Mouse (Mus musculus): ENCODE measurements around the gene Ccdc51.

Gene Ccdc51

DNA sequence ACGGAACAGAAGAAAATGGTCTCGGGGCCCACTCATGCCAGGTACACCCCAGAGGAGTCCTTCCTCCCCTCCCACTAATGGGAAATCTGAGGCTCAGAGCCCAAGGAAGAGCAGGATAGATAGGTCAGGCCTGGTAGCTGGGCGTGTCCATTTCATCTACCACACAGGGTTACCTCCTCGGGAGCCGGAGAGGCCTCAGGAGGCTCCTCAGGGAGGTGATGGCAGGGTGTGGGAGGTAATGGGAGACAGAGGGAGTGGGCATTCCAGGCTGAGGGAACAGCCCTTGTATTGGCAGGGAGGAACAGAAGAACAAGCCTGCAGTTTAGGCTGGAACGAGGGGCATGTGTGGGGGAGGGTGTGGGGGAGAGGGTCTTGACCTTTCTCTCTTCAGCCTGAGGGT, 14.6 kb downstream of the Ccdc51 start:
- DNase-seq (ENCODE audit: low read depth, low spot score): no peak

GRCm38 (mm10) chr9:109097291-109097690, 15.0 kb downstream of the Ccdc51 start:
- DNase-seq (ENCODE audit: low read depth, low spot score): no peak

DNA sequence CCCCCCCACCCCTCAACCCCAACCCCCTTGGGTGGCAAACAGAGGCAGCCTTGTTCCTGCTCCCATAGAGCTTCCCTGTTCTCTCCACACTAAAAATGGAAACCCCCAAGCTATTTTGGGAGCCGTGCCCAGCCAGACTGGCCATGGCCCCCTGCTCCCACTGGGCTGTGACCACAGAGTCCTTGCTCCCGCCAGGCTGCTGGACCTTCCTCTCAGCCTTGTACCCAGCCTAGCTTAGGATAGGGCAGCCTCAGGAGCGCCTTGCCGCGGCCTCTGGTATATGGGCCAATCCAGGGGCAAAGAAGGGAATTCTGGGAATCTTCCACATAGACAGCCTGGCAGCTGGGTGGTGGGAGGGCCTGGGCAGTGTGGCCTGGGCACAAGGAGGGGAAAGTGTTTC, 15.5 kb downstream of the Ccdc51 start:
- DNase-seq (ENCODE audit: low read depth, low spot score): no peak

GRCm38 (mm10) chr9:109098366-109098765, 16.1 kb downstream of the Ccdc51 start:
- DNase-seq (ENCODE audit: low read depth, low spot score): no peak

DNA sequence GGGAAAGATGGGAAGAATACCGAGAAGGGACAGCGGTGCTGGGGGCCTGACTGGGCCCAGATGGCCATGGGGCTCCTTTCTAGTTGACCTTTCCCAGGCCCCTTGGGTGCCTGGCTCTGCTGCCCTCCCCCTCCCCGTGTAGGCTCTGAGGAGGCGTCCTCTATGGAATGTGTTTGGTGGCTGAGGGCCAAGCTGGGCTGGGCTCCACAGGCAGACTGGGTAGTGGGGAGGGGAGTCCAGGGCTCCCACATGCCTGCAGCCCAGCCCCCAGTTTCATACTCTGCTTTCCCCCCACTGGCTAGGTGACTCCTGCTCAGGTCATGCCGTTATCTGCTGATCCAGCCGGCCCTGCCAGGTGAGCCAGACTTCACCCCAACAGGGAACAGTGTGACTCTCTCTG, 16.7 kb downstream of the Ccdc51 start:
- no peak for DNase-seq (ENCODE audit: low read depth, low spot score)

- no peak for DNase-seq (ENCODE audit: low read depth, low spot score)
Observed at GRCm38 (mm10) chr9:109100307-109100928, 18.1 kb downstream of the Ccdc51 start.

DNA sequence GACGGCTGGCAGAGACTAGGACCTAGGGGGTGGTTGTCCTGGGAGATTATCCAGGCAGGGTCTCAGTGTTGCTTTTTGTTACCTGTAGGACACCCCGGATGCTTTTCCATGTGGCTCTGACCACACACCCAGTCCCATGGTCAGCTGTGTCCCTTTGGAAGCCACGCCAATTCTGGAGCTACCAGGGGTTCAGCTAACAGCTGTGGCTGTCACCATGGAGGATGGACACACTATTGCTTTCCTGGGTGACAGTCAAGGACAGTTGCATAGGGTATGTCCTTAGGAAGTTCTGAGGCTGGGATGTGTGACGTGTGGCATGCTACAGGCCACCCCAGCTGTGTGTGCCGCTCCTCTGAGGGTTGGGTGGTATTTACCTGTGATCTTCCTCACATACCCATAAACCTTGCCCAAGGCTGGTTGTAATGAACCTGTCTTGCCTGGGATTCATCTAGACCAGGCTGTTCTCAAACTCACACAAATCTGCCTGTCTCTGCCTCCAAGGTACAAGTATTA, 19.7 kb downstream of the Ccdc51 start:
- no peak for DNase-seq (ENCODE audit: low read depth, low spot score)

GRCm38 (mm10) chr9:109102541-109102940, 20.2 kb downstream of the Ccdc51 start:
- DNase-seq (ENCODE audit: low read depth, low spot score): no peak

DNA sequence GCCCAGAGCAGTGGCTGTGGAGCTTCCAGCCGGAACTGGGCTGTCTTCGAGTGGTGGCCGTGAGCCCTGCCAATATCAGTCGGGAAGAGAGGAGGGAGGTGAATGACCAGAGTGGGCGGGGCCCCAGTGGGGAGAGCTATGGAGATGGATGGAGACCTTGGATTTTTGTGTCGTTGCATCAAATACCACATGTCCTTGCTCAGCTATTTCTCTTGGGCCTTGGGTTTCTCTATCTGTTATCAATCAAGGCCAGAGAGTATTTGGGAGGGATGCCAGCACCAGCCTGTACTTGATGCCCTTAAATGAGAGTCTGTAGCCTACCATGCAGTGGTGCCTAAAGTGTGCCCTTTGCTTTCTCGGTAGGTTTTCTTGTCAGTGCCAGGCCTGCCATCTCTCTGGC, 21.0 kb downstream of the Ccdc51 start:
- DNase-seq (ENCODE audit: low read depth, low spot score): no peak

DNA sequence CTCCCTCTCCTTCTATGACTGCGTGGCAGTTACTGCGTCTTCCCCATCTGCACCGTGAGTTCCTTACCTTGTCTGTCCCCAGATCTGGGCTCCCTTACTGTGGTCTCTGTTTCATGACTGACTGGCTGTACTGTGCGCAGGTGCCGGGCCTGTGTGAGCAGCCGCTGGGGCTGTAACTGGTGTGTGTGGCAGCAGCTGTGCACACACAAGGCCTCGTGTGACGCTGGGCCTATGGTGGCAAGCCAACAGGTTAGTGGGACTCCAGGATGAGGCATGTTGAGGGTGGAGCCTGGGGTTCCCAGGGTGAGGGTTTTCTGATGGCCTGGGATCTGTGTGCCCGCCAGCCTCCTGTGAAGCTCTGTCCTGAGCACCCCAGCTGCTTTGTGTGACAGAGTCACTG, 21.8 kb downstream of the Ccdc51 start:
- no peak for DNase-seq (ENCODE audit: low read depth, low spot score)

GRCm38 (mm10) chr9:109105011-109105410, 22.7 kb downstream of the Ccdc51 start:
- no peak for DNase-seq (ENCODE audit: low read depth, low spot score)

DNA sequence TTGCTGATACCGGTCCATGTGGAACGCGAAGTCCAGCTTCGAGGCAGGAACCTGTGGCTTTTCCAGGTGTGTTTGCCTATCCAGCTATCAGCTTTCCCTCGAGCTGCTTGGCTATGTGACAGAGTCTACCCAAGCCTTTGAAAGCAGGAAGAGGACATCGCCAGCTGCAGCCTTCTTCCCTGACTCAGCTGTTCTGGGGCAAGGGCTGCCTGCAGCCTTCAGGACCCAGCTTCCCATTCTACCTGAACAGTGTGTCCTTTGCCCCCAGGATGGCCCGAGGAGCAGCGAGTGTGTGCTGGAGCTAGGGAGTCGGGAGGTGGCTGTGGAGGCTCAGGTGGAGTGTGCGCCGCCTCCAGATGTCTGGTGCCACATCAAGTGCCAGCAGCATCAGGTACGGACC, 23.4 kb downstream of the Ccdc51 start:
- no peak for DNase-seq (ENCODE audit: low read depth, low spot score)

GRCm38 (mm10) chr9:109107341-109107740, 25.0 kb downstream of the Ccdc51 start:
- DNase-seq (ENCODE audit: low read depth, low spot score): no peak

DNA sequence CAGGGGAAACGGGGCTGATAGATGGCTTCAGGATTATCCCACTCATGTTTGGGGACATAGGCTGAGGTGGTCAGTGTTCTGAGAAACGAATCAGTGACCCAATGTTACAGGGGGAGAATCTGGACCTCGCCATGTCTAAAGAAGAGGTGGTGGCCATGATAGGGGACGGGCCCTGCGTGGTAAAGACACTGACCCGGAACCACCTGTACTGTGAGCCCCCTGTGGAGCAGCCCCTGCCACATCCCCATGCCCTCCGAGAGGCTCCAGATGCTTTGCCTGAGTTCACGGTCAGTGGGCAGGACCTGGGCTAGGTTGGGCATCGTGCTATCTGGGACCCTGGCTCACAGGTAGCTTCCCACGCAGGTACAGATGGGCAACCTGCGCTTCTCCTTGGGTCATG, 27.9 kb downstream of the Ccdc51 start:
- no peak for DNase-seq (ENCODE audit: low read depth, low spot score)

DNA sequence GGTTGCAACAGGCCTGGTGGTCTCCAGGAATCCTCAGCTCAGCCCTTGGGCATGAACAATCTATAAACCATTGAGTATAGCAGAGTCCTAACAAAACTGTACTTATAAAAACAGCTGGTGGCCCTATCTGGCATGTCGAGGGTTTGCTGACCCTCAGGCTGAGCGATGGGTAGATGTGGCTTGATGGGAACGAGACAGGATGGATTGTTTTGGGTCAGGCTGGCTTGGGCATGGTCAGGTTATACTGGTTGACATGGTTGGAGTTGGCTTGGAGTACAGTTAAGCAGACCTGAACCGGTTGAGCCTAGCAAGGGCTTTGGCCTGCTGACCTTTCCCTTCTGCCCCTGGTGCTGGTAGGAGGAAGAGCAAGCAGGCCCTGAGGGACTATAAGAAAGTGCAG, 28.8 kb downstream of the Ccdc51 start:
- DNase-seq (ENCODE audit: low read depth, low spot score): no peak

DNA sequence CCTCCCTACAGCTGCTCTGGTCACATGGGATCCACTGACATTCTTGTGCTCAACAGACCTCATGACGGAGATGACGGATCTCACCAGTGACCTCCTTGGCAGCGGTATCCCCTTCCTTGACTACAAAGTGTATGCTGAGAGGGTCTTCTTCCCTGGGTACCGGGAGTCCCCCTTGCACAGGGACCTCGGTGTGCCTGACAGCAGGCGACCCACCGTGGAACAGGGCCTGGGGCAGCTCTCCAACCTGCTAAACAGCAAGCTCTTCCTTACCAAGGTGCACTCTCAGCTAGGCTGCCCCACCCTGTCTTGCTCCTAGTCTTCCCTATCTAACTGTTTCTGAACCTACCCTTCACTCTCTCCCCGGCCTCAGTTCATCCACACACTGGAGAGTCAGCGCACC, 29.3 kb downstream of the Ccdc51 start:
- no peak for DNase-seq (ENCODE audit: low read depth, low spot score)

GRCm38 (mm10) chr9:109113331-109113730, 31.0 kb downstream of the Ccdc51 start:
- DNase-seq (ENCODE audit: low read depth, low spot score): no peak

- DNase-seq (ENCODE audit: low read depth, low spot score): no peak
Observed at GRCm38 (mm10) chr9:109114276-109114675, 32.0 kb downstream of the Ccdc51 start.

- no peak for DNase-seq (ENCODE audit: low read depth, low spot score)
Observed at GRCm38 (mm10) chr9:109114871-109115270, 32.6 kb downstream of the Ccdc51 start.

DNA sequence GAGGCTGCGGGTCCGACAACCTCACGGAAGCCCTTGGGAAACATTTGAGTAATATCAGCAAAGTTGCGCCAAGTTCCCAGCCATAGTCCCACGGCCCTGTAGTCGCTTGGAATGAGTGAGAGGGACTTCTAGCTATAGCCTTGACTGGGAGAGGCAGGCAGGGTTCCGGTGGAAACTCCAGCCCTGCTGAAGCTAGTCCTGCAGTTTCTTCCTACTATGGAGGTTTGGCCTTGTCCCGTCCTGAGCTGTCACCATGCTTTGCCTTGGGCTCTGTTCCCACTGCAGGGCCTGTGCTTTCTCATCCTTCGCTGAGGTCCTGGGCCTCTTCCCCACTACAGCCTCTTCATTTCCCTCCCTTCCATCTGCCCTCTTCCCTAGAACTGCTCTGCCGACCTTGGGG, 33.9 kb downstream of the Ccdc51 start:
- DNase-seq (ENCODE audit: low read depth, low spot score): no peak

GRCm38 (mm10) chr9:109118106-109118505, 35.8 kb downstream of the Ccdc51 start:
- no peak for DNase-seq (ENCODE audit: low read depth, low spot score)

DNA sequence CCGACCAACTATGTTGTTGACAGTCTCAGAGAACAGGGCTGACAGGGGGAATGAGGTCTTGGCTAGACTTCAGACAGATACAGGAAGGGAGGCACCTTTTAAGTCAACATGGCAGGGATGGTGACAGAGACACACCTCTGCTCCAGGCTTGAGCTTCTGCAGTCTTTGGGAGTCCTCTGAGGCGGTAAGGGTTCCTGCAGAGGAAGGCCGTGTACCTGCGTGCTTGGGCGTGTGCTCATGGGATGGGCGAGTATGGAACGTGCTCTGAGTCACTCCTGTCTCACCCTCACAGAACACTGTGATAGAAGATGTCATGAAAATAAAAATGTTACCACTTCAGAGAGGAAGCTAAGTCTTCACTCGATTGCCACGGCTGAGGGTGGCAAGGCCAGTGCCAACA, 37.3 kb downstream of the Ccdc51 start:
- DNase-seq (ENCODE audit: low read depth, low spot score): no peak

DNA sequence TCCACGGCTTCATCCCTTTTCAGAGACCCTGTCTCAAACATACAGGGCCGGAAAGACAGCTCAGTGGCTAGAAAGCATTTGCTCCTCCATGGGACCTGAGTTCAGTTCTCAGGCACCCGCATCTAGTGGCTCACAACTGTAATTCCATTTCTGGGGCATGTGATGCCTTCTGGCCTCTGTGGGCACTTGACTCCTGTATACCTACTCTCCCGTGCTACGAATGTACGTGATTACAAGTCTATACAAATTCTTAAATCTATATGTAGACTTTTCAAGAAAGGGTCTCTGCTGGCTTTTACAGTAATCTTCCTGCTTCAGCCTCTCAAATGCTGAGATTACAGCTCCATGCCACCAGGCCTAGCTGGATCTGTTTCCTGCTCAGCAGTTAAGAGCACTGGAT, 38.7 kb downstream of the Ccdc51 start:
- no peak for DNase-seq (ENCODE audit: low read depth, low spot score)

DNA sequence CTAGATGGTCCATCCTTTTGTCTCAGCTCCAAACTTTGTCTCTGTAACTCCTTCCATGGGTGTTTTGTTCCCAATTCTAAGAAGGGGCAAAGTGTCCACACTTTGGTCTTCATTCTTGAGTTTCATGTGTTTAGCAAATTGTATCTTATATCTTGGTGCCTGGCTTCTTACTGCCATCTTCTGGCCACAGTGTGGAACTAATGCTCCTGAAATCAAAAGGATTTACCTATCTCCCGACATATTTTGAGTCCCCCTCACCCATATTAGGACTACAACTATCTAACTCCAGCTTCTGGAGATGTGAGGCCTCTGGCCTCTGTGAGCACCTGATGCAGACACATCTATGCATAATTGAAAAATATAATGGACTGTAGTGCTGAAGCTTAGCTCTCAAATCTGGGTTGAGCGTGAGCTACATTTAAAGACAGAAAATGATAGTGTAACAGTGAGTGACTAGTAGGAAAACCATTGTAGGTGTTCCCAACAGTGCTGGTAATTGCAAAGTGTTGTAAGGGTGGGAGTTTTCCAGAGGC, 40.3 kb downstream of the Ccdc51 start:
- no peak for DNase-seq (ENCODE audit: low read depth, low spot score)

All from retina, adult 2 months (tissue).